Mouse (Mus musculus): Measurements from ENCODE around the gene Gng7. TPM values are rescaled to one million over a fixed set of nuclear protein-coding genes. Genes with fewer than 3 reads are reported as not detected.

Gng7 gene
- polyA plus RNA-seq, 1 experiment, result 9.0 TPM

DNA sequence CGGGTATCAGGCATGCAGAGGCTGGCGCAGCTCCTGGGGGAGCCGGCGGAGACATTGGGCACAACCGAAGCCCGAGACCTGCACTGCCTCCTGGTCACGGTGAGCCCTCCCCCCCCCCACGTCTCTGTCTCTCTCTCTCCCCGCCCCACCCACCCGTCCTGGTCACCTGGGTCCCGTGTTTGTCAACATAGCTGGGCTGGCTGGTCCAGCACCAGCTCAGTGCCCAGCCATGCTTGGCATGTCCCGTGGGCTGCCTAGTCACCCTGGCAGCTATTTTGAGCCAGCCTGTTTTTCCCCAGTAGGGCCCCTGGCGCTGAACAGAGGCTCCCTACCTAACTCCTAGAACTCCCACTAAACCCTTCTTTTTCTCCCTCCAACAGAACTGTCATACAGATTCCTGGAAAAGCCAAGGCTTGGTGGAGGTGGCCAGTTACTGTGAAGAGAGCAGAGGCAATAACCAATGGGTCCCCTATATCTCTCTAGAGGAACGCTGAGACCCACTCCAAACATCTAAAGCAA lies 83.5 kb downstream of the Gng7 start:
- Histone ChIP-seq H3K4me1 (ENCODE audit: control insufficient read depth, insufficient read depth, insufficient read length, low read length) (peaks cover 15% of the 10 kb centered on the region), H3K4me3 (ENCODE audit: insufficient read depth, low read depth, low read length) (peak overlapping the region; percentile 70), H3K27ac (replicated peaks; ENCODE audit: low read depth, low read length) (no peak overlapping the region)

DNA sequence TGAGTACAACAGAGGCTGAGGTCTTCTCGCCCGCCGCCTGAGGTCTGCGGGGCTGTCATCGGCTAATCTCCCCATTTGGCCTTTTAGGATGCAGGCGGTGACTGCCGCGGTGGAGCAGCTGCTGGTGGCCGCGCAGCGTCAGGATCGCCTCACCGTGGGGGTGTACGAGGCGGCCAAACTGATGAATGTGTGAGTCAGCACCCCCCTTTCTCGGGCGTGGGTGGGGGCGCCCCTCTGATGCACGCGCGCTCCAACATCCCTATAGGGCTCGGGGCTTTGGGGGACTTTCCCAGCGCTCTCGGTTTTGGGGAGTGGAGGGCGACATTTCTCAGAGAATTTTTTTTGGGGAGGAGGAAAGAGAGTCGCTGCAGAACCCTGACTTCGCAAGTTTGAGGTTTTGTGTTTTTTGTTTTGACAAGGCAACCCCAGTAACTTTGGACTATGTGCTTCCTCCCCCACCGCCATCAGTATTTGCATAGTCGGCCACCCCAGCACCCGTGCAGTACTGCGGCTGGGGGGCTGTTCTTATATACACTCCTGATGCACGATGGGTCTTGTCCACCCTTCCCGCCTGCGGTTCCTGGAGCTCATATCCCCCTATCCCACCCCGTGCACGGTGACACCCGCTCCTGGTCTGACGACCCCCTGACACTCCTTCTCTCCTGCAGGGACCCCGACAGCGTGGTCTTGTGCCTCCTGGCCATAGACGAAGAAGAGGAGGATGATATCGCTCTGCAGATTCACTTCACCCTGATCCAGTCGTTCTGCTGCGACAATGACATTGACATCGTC lies 84.2 kb downstream of the Gng7 start:
- Histone ChIP-seq H3K27ac (replicated peaks; ENCODE audit: low read depth, low read length) (0 out of 2 replicates have a peak overlapping the region, but pooled peaks have one; percentile 1), H3K4me1 (ENCODE audit: control insufficient read depth, insufficient read depth, insufficient read length, low read length) (peaks cover 15% of the 10 kb centered on the region), H3K4me3 (ENCODE audit: insufficient read depth, low read depth, low read length) (peak overlapping the region; percentile 70)

DNA sequence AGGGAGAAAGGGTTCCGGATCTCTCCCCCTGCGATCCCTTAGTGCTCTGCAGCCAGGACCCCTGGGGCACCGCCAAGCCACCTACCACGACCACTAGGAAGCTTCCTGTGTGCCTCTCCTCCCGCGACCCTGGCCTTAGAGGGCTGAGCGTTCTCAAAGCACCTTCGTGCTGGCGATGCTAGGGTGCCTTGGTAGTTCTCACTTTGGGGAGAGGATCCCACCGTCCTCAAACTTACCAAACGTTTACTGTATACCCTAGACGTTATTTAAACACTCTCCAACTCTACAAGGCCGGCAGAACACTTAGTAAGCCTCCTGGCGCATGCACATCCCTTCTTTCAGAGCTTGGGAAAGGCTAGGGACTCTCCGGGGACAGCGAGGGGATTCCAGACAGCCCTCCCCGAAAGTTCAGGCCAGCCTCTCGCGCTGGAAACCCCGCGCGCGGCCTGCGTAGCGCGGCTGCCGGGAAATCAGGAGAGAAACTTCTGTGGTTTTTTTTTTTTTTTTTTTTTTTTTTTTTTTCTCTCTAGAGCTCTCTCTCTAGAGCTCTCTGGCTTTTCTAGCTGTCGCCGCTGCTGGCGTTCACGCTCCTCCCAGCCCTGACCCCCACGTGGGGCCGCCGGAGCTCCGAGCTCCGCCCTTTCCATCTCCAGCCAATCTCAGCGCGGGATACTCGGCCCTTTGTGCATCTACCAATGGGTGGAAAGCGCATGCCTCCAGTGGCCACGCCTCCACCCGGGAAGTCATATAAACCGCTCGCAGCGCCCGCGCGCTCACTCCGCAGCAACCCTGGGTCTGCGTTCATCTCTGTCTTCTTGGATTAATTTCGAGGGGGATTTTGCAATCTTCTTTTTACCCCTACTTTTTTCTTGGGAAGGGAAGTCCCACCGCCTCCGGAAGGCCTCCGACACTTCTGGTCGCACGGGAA lies 85.2 kb downstream of the Gng7 start, which contains the start of gene Gadd45b:
Gene Gadd45b (plus strand): TSS at position 775 of the 928 bp plus-strand sequence.
- H3K27ac ChIP-seq (replicated peaks; ENCODE audit: low read depth, low read length), result peak within 1 kb of the TSS; percentile 48
- H3K4me3 ChIP-seq (ENCODE audit: insufficient read depth, low read depth, low read length), result peak within 1 kb of the TSS; percentile 81
- H3K4me1 ChIP-seq (ENCODE audit: control insufficient read depth, insufficient read depth, insufficient read length, low read length), result peaks cover 10% of the 10 kb centered on the region

DNA sequence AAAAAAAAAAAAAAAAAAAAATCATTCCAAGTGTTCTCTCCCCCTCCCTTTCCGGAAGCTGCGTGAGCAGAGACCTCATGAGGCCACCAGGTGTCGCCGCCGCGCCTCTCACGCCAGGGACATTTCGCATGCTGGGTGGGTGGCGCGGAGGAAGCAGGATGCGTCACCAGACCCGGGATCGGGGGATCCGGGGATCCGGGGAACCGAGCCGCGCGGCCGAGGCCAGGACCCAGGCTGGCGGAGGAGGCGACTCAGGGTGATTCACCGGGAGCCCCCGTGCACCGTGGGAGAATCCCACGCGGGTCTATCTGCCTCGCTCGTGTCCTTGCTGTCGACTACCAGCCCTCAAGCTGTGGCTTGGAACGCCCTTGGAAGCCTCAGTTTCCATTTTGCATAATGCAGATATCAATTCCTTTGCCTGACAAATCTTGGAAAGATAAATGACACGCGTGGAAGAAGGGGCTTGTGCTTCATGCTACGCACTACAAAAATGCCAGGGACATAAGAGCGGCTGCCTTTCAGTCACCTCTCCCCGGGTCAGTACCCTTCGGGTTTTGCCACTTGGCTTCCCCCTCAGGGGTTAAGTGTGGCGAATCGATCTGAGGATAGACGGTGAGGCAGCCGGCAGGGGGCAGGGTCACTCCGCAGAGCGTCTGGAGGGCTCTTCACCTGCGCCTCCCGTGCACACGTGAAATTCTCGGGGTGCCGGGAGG lies 86.0 kb downstream of the Gng7 start:
- Histone ChIP-seq H3K4me3 (ENCODE audit: insufficient read depth, low read depth, low read length) (peak overlapping the region; percentile 81), H3K4me1 (ENCODE audit: control insufficient read depth, insufficient read depth, insufficient read length, low read length) (peaks cover 7% of the 10 kb centered on the region), H3K27ac (replicated peaks; ENCODE audit: low read depth, low read length) (peak overlapping the region; percentile 43; the same call in 1 of the 2 replicates)

DNA sequence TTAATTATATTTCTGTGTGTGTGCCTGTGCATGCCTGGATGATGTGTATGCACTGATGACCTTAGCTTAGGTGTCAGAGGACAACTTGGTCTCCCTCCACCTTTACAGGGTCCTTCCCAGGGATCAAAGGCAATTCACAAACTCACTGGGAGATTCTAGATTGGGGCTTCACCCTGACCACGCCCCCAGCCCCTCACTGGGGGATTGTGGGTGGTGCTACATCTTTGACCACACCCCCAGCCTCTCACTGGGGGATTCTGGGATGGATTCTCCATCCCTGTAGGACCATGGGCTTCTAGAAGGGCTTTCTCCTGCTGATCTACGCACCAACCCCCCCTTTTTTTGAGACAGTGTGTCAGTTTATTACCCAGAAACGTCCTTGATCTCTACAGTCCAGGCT lies 89.3 kb downstream of the Gng7 start:
- H3K4me1 ChIP-seq (ENCODE audit: control insufficient read depth, insufficient read depth, insufficient read length, low read length), result no peaks in the 10 kb centered on the region
- H3K4me3 ChIP-seq (ENCODE audit: insufficient read depth, low read depth, low read length), result no peak overlapping the region
- no peak overlapping the region for H3K27ac ChIP-seq (replicated peaks; ENCODE audit: low read depth, low read length)

DNA sequence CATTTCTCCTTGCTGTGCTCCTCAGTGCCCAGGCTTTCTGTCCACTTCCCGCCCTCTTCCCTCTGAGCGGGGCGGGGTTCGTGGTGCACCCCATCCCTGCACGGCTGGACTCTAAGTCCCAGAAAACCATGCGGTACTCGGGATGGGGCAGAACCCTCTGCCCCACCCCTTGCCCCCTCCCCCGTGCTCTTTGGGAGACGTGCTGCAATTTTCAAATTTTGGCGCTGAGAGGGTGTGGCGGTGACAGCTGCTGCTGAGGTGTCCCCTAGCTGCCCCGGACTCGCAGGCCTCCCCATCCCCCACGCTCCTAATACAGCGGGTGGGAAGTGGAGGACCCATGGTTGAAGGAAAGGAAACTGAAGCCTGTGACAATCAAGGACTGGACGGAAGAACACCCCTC lies 92.8 kb downstream of the Gng7 start:
- peaks cover 2% of the 10 kb centered on the region; the same call in 1 of the 2 replicates for H3K4me1 ChIP-seq (ENCODE audit: control insufficient read depth, insufficient read depth, insufficient read length, low read length)
- peak overlapping the region; percentile 51 for H3K4me3 ChIP-seq (ENCODE audit: insufficient read depth, low read depth, low read length)
- H3K27ac ChIP-seq (replicated peaks; ENCODE audit: low read depth, low read length), result no peak overlapping the region

DNA sequence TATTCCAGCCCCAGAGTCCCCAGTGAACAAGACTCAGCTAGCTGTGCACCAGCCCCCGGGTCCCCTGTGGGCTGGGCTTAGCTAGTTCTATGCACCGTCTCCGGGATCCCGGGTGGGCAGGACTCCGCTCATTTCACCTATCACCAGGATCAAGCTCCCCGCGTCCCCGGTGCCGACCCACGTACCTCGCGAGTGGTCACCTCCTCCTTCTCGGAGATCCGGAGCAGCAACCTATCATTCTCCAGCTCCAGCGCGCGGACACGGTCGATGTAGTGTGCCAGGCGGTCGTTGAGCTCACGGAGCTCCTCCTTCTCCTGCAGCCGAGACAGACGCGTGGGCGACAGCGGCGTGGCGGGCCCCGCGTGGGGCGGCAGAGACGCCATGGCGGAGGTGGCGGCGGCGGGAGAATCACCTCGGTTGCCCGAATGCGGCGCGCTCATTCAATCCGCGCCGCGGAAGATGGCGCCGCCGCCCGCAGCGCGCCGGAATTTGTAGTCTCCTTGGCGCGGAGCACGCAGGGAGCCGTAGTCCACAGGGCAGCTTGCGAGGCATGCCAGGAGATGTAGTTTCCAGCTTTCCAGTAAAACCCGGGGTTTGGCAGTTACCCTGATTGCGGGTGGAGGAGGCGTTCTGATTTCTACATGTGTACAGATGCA lies 96.8 kb downstream of the Gng7 start, which contains the start of gene Lmnb2:
Gene Lmnb2 (minus strand): TSS at position 467 of the 656 bp plus-strand sequence.
- Histone ChIP-seq H3K4me1 (ENCODE audit: control insufficient read depth, insufficient read depth, insufficient read length, low read length) (peaks cover 2% of the 10 kb centered on the region; the same call in 1 of the 2 replicates), H3K27ac (replicated peaks; ENCODE audit: low read depth, low read length) (no peak within 1 kb of the TSS), H3K4me3 (ENCODE audit: insufficient read depth, low read depth, low read length) (peak within 1 kb of the TSS; percentile 83)

DNA sequence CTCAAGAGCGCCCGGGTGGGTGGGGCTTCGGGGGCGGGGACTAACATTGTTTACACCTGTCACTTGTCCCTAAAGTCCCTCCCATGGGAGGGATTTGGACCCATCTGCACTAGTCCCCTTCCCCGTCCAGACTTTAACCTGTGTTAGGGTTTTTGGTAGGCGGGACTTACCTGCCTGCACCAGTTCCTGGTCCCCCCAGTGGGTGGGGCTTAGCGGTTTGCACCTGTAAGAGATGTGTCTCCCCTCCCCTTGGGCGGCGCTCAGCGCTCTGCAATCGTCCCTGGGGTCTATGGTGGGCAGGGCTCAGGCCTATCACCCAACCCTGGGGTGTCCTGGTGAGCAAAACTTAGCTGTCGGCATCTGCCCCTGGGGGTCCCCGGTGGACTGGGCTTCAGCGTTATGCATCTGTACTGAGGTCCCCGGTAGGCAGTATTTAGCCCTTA lies 97.4 kb downstream of the Gng7 start:
- H3K4me1 ChIP-seq (ENCODE audit: control insufficient read depth, insufficient read depth, insufficient read length, low read length), result peaks cover 2% of the 10 kb centered on the region; the same call in 1 of the 2 replicates
- H3K27ac ChIP-seq (replicated peaks; ENCODE audit: low read depth, low read length), result no peak overlapping the region

DNA sequence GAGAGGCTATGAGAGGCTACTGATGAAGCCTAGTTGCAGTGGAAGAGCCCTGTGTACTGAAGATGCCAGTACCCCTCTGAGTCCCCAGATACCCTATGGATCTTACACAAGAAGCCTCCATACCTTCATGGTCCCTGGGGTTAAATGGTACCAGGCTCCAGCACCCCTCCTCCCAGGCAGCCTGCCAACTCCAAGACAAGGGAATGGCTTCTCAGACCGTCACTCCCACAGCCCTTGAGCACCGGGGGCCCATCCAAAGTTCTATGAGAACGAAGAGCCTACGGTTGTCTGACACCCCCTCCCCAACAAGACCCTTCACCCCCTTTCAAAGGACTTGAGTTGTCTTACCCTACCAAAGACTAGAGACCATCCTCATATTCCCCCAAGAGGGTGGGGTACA lies 99.0 kb downstream of the Gng7 start:
- no peak overlapping the region for H3K27ac ChIP-seq (replicated peaks; ENCODE audit: low read depth, low read length)

More for the DNA sequence above, 97.4 kb downstream of the Gng7 start:
- H3K4me3 ChIP-seq (ENCODE audit: insufficient read depth, low read depth, low read length), result peak overlapping the region; percentile 83

DNA sequence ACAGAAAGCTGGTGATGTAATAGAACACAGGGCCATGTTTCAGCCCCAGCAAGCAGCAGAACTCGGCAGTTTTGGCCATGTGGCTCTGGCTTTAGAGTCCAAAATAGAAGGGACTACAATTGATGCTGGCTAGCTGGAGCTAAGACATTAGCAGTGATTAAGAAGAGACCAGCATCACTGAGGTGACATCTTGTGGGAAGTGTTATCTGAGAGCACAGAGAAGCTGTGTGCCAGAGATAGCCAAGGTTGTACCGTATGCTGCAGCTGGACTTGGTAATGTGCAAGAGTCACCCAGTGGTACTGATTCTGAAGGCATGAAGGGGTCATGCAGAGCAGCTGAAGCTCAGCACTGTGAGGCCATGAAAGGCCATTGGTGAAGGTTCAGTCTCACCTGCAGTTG lies 99.5 kb downstream of the Gng7 start:
- H3K27ac ChIP-seq (replicated peaks; ENCODE audit: low read depth, low read length), result no peak overlapping the region
- no peak overlapping the region for H3K4me3 ChIP-seq (ENCODE audit: insufficient read depth, low read depth, low read length)
- H3K4me1 ChIP-seq (ENCODE audit: control insufficient read depth, insufficient read depth, insufficient read length, low read length), result peaks cover 5% of the 10 kb centered on the region

More for the DNA sequence above, 99.0 kb downstream of the Gng7 start:
- Histone ChIP-seq H3K4me1 (ENCODE audit: control insufficient read depth, insufficient read depth, insufficient read length, low read length) (peaks cover 4% of the 10 kb centered on the region), H3K4me3 (ENCODE audit: insufficient read depth, low read depth, low read length) (no peak overlapping the region)

DNA sequence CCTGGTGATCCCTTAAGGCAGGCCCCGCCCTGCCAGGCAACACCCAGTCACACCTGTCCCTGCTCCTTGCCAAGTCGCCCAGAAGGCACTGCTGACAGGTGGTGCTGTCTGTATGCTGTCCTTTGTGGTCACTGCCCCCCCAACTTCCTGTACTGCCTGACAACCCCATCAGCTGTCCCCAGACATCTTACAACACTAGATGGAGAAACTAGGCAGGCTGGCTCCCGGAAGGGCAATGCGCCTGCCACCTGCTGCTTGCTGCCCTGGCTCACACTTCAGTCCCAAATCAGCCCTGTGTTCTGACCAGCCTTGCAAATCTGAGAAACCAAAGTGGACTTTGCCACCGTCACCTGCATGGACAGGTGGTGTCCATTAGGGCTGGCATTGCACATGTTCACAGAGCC lies 100.5 kb downstream of the Gng7 start:
- H3K4me1 ChIP-seq (ENCODE audit: control insufficient read depth, insufficient read depth, insufficient read length, low read length), result peaks cover 8% of the 10 kb centered on the region
- no peak overlapping the region for H3K4me3 ChIP-seq (ENCODE audit: insufficient read depth, low read depth, low read length)
- no peak overlapping the region for H3K27ac ChIP-seq (replicated peaks; ENCODE audit: low read depth, low read length)

DNA sequence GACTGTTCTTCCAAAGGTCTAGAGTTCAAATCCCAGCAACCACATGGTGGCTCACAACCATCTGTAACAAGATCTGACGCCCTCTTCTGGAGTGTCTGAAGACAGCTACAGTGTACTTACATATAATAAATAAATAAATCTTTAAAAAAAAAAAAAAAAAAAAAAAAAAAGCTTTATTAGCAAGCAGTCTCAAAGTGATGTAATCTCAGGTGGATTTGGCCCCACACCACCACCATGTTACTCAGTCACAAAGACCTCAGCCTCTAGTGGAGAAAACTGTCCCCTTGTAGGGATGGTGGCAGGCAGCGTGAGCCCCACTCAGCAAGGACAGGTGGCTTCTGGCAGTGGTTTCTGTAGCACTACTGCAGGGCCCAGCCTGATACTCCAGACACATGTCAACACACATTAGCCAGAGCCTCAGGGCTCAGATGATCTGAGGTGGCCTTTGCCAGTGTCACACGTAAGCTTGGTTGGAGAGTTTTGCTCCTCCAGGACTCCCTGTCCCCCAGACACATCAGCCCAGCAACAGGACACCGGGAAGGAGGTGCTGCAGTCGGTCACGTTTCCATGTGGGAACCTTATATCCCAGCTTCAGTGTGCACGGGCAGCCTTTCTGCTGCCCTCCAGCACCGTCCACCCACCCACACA lies 101.3 kb downstream of the Gng7 start:
- peaks cover 8% of the 10 kb centered on the region for H3K4me1 ChIP-seq (ENCODE audit: control insufficient read depth, insufficient read depth, insufficient read length, low read length)
- H3K27ac ChIP-seq (replicated peaks; ENCODE audit: low read depth, low read length), result no peak overlapping the region
- no peak overlapping the region for H3K4me3 ChIP-seq (ENCODE audit: insufficient read depth, low read depth, low read length)

DNA sequence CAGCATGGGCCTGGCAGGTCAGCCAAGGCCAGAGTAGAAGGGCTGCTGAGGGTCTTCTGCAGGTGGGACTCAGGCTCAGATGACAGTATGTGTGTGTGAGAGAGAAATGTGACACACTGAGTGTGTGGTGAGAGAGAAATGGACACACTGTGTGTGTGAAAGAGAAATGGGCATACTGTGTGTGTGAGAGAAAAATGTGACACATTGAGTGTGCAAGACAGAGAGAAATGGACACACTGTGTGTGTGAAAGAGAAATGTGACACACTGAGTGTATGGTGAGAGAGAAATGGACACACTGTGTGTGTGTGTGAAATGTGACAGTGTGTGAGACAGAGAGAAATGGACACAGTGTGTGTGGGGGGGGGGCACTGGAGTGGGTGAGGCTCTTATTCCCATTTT lies 102.9 kb downstream of the Gng7 start:
- Histone ChIP-seq H3K4me1 (ENCODE audit: control insufficient read depth, insufficient read depth, insufficient read length, low read length) (peaks cover 5% of the 10 kb centered on the region), H3K27ac (replicated peaks; ENCODE audit: low read depth, low read length) (no peak overlapping the region), H3K4me3 (ENCODE audit: insufficient read depth, low read depth, low read length) (no peak overlapping the region)

DNA sequence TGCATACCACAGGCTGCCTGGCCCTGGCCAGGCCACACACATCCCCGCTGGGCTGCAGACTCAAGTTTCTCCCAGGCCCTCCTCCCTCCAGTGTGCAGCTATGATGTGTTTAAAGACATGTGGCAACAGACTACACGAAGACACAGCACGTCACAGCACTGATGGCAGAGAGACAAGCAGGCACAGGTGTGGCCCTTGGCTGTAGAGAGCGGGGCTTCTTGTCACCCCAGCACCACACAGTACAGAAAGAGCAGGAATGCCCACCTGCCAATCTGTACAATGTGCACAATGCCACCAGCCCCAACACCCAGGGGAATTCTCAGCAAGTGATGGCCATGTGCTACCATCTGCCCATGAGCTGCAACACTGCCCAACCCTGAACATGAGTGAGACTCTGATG lies 103.4 kb downstream of the Gng7 start:
- no peak overlapping the region for H3K4me3 ChIP-seq (ENCODE audit: insufficient read depth, low read depth, low read length)
- H3K27ac ChIP-seq (replicated peaks; ENCODE audit: low read depth, low read length), result no peak overlapping the region
- H3K4me1 ChIP-seq (ENCODE audit: control insufficient read depth, insufficient read depth, insufficient read length, low read length), result peaks cover 5% of the 10 kb centered on the region

Data from brown adipose tissue, adult 24 weeks (tissue).